Mouse (Mus musculus) stomach, postnatal 0 days (tissue): ENCODE results near the gene Ccnc. TPM values are rescaled to one million over a fixed set of nuclear protein-coding genes. Genes with fewer than 3 reads are reported as not detected.

Experiments used
- ATAC-seq: fragments of 200-750 bp; cut with Nextera tagmentation; 2 replicates; pipeline ENCODE4 v1.8.0; 2017; ENCODE audit not compliant: low FRiP score, low TSS enrichment
- DNase-seq: peaks from one replicate; pipeline ENCODE4 v3.0.0-alpha.2; 2016; ENCODE audit warnings: low spot score
- H3K27ac ChIP-seq: fragments of 300-500 bp; sonication (generic); replicated peaks from 2 replicates; pipeline ENCODE4 v1.5.1; 2014; ENCODE audit warnings: mild to moderate bottlenecking, control low read depth
- H3K27me3 ChIP-seq: fragments of 300-500 bp; sonication (generic); 2 replicates; pipeline ENCODE4 v1.6.1; 2014; ENCODE audit warnings: low read length; ENCODE audit not compliant: control insufficient read depth, insufficient read depth
- H3K36me3 ChIP-seq: fragments of 300-500 bp; sonication (generic); 2 replicates; pipeline ENCODE4 v1.6.1; 2014; ENCODE audit warnings: low read length, mixed read lengths; ENCODE audit not compliant: control insufficient read depth, insufficient read depth
- H3K4me1 ChIP-seq: fragments of 300-500 bp; sonication (generic); replicated peaks from 2 replicates; pipeline ENCODE4 v1.6.1; 2014; ENCODE audit warnings: antibody characterized with exemption; ENCODE audit not compliant: control insufficient read depth, insufficient read depth
- H3K4me2 ChIP-seq: fragments of 300-500 bp; sonication (generic); replicated peaks from 2 replicates; pipeline ENCODE4 v1.6.1; 2014; ENCODE audit warnings: low read depth, mild to moderate bottlenecking, control low read depth, moderate library complexity
- H3K4me3 ChIP-seq: fragments of 300-500 bp; sonication (generic); 2 replicates; pipeline ENCODE4 v1.5.1; 2014; ENCODE audit warnings: low read depth, low read length, control low read depth
- H3K9ac ChIP-seq: fragments of 300-500 bp; sonication (generic); 2 replicates; pipeline ENCODE4 v1.6.1; 2014; ENCODE audit warnings: mild to moderate bottlenecking, low read length, control low read depth, mixed read lengths
- H3K9me3 ChIP-seq: fragments of 300-500 bp; sonication (generic); 2 replicates; pipeline ENCODE4 v1.6.1; 2016; ENCODE audit warnings: low read length; ENCODE audit not compliant: control insufficient read depth
- CTCF ChIP-seq: IDR thresholded peaks from 2 replicates; pipeline ENCODE4 v1.5.1; 2016; ENCODE audit warnings: antibody characterized with exemption, low read depth, mild to moderate bottlenecking, moderate library complexity
- EP300 ChIP-seq: optimal IDR thresholded peaks from 2 replicates; pipeline ENCODE3; 2016; ENCODE audit warnings: antibody characterized with exemption
- WGBS: fragments of 180-500 bp; shearing (Covaris S2); extraction: QIAGEN DNeasy Blood & Tissue Kit; methylation state at CpG from one replicate; pipeline ENCODE4 v1.1.7; 2014; 5-methylcytosine and 5-hydroxymethylcytosine counted together
- polyA plus RNA-seq: library from polyadenylated mRNA; unstranded; fragments of >200 nt; fragmentation: Nextera tagmentation; extraction: Ambion mirVana; gene quantifications from 2 replicates; pipeline ENCODE4 v1.2.1, GENCODE M21; 2015

Gene Ccnc
- polyA plus RNA-seq, 1 experiment from 2014 or later = 23.6 TPM

GRCm38 (mm10) chr4:21687783-21688702 is 39.5 kb upstream of the Ccnc start:
- H3K9ac ChIP-seq = peak overlapping the region; percentile 31; the same call in 1 of the 2 replicates
- peak overlapping the region; percentile 90 for H3K4me2 ChIP-seq
- no peaks in the 10 kb centered on the region for H3K4me1 ChIP-seq
- DNase-seq (no peak), ATAC-seq (0 out of 2 replicates have a peak, but pooled peaks have one; percentile 8)
- no peak for TF ChIP-seq CTCF
- TF ChIP-seq EP300 = no peak
- peaks cover 42% of the 10 kb centered on the region for H3K27me3 ChIP-seq
- H3K27ac ChIP-seq = no peak overlapping the region
- 4% methylated on average over 49 of the region's 51 CpGs for WGBS
- H3K9me3 ChIP-seq = no peaks in the 10 kb centered on the region
- no peaks in the 10 kb centered on the region for H3K36me3 ChIP-seq
- peak overlapping the region; percentile 50 for H3K4me3 ChIP-seq

GRCm38 (mm10) chr4:21688703-21689200 is 38.7 kb upstream of the Ccnc start:
- peaks cover 39% of the 10 kb centered on the region for H3K27me3 ChIP-seq
- H3K4me3 ChIP-seq = peak overlapping the region; percentile 50
- H3K9ac ChIP-seq = peak overlapping the region; percentile 31; the same call in 1 of the 2 replicates
- H3K4me2 ChIP-seq = peak overlapping the region; percentile 90
- no peak for TF ChIP-seq EP300
- peak; percentile 23; the same call in 1 of the 2 replicates for TF ChIP-seq CTCF
- H3K27ac ChIP-seq = no peak overlapping the region
- no peaks in the 10 kb centered on the region for H3K9me3 ChIP-seq
- DNase-seq = peak; percentile 32
- under 1% methylated on average over 43 of the region's 64 CpGs for WGBS
- no peaks in the 10 kb centered on the region for H3K4me1 ChIP-seq
- 0 out of 2 replicates have a peak, but pooled peaks have one; percentile 12 for ATAC-seq
- no peaks in the 10 kb centered on the region for H3K36me3 ChIP-seq

- H3K9me3 ChIP-seq = no peaks in the 10 kb centered on the region
- no peak for ATAC-seq
- H3K9ac ChIP-seq = no peak overlapping the region
- DNase-seq = no peak
- H3K27ac ChIP-seq = no peak overlapping the region
- H3K4me1 ChIP-seq = no peaks in the 10 kb centered on the region
- H3K4me3 ChIP-seq = peak overlapping the region; percentile 50; the same call in 1 of the 2 replicates
- H3K36me3 ChIP-seq = no peaks in the 10 kb centered on the region
- TF ChIP-seq EP300 (no peak), CTCF (no peak)
- H3K4me2 ChIP-seq = no peak overlapping the region; the same call in 1 of the 2 replicates
- peaks cover 37% of the 10 kb centered on the region for H3K27me3 ChIP-seq
- 2% methylated on average over 18 of the region's 18 CpGs for WGBS
Measured at GRCm38 (mm10) chr4:21689492-21689941, 38.0 kb upstream of the Ccnc start.

- TF ChIP-seq EP300 = no peak
- TF ChIP-seq CTCF = no peak
- no peaks in the 10 kb centered on the region for H3K9me3 ChIP-seq
- H3K4me3 ChIP-seq = no peak overlapping the region
- H3K4me1 ChIP-seq = no peaks in the 10 kb centered on the region
- H3K27ac ChIP-seq = no peak overlapping the region
- no peaks in the 10 kb centered on the region for H3K36me3 ChIP-seq
- no peak overlapping the region for H3K4me2 ChIP-seq
- H3K9ac ChIP-seq = no peak overlapping the region
- DNase-seq = no peak
- H3K27me3 ChIP-seq = peaks cover 33% of the 10 kb centered on the region
- 16% methylated on average over 7 of the region's 7 CpGs for WGBS
- ATAC-seq = no peak
Measured at GRCm38 (mm10) chr4:21690221-21690620, 37.3 kb upstream of the Ccnc start.

- ATAC-seq = no peak; the same call in 1 of the 2 replicates
- H3K27me3 ChIP-seq = peaks cover 3% of the 10 kb centered on the region
- H3K4me3 ChIP-seq = no peak overlapping the region
- WGBS = 26% methylated on average over 7 of the region's 7 CpGs
- no peak overlapping the region for H3K9ac ChIP-seq
- no peak overlapping the region for H3K4me2 ChIP-seq
- H3K27ac ChIP-seq = no peak overlapping the region
- no peaks in the 10 kb centered on the region for H3K9me3 ChIP-seq
- DNase-seq = peak; percentile 56
- H3K4me1 ChIP-seq = no peaks in the 10 kb centered on the region
- H3K36me3 ChIP-seq = no peaks in the 10 kb centered on the region
- TF ChIP-seq CTCF (peak; percentile 77), EP300 (no peak)
Measured at GRCm38 (mm10) chr4:21695638-21696254, 31.8 kb upstream of the Ccnc start.
